Mouse (Mus musculus) bone marrow, adult 2 months (tissue): ENCODE data around the gene Plgrkt.

Experiments used
- CTCF ChIP-seq: fragments of 200-500 bp; IDR thresholded peaks from 2 replicates; pipeline ENCODE4 v1.5.1; 2011; ENCODE audit warnings: low read length, control low read depth; ENCODE audit not compliant: control insufficient read depth, insufficient read depth
- POLR2A ChIP-seq: fragments of 200-500 bp; IDR thresholded peaks from 2 replicates; pipeline ENCODE4 v1.6.1; 2011; ENCODE audit warnings: low read depth, mild to moderate bottlenecking, control low read depth, low read length, borderline replicate concordance; ENCODE audit not compliant: control insufficient read depth

DNA sequence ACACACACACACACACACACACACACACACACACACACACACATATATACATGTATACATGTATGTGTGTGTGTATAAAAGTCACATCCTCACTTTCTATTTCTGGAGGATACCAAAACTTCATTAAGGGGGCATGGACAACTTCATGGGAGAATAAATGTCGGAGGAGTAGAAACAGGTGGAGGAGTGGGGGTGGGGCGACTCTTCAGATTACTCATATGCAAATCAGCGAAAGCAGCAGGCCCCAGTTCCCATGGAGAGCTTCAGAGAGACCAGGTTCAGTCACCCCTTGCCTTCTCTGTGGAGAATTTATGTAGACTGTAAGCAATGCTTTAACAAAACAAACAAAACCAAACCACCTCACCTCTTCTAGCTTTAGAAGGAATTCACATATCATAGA is 2.1 kb downstream of the Plgrkt start:
- TF ChIP-seq CTCF: no peak
- no peak for TF ChIP-seq POLR2A
